Mouse (Mus musculus) stomach, postnatal 0 days (tissue): ENCODE results near the gene Slc4a1.
A peak's percentile ranks its signal among the peaks of the same experiment; 100 is the strongest.

Source experiments
- CTCF ChIP-seq: IDR thresholded peaks from 2 replicates; pipeline ENCODE4 v1.5.1; 2016; ENCODE audit warnings: antibody characterized with exemption, low read depth, mild to moderate bottlenecking, moderate library complexity
- EP300 ChIP-seq: optimal IDR thresholded peaks from 2 replicates; pipeline ENCODE3; 2016; ENCODE audit warnings: antibody characterized with exemption

GRCm38 (mm10) chr11:102377186-102377585, 11.2 kb upstream of the Slc4a1 start:
- TF ChIP-seq CTCF (peak; percentile 58), EP300 (no peak)
